8 mouse cellular contexts compared by ENCODE assay signal in the genomic region with DNA sequence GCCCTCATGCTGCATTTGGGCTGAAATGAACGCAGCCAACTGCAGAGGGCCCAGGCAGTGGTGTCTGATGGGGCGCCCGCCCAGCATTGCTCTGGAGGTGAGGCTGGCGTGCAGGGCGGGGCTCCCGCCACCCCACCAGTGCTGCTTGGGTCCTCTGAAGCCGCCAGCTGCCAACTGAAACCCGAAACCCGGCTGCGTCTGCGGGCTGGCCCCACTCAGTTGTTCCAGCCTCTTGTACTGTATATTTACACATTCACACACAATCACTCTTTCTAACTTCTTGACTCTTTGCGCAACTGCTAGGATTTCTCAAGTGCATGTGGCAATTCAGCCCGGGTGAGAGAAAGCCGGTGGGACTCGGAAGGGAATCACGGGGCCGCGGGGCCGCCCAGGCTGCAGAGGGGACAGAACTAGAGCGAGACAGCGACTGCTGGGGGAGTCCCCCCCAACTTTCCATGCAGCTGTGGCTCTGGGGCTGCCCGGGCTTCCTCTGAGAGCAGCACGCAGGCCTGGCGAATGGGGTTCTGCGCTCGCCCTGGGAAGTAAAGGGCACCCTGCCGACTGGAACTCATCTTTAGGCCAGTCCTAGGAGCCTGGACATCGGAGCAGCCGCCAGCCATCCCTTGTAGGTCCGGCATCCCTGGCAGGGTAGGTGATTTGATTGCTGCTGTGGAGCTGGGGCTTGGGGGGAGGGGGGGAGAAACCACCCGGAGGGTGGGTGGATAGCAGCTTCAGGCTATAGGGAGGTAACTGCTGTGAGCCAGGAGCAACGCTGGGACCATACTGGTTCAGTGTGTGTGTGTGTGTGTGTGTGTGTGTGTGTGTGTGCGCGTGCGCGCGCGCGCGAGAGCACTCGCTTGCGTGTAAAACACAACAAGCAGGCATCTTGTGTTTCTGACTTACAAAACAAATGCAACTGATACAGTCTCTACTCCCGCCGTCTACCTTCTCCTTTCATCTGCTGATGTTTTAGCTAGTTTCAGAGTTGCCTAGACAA. TPM values are rescaled to one million over a fixed set of nuclear protein-coding genes. Genes with fewer than 3 reads are reported as not detected.
DNase-seq lines count a peak whose midpoint lies in the region; ATAC-seq and TF ChIP-seq lines count a peak whose summit lies in the region.

A gene (plus strand): TSS at position 177 of the 997 bp plus-strand sequence.

- ATAC-seq in forebrain, embryonic 12.5 days (ENCODE audit: low FRiP score), result peak; percentile 85
- peak; percentile 92 for ATAC-seq in heart, embryonic 16.5 days (replicated peaks; ENCODE audit: extremely low read depth, insufficient read depth, low FRiP score)
- peak; percentile 96 for ATAC-seq in lung, embryonic 14.5 days (ENCODE audit: insufficient read depth)
- peak; percentile 73 for ATAC-seq in neural tube, embryonic 15.5 days (ENCODE audit: low FRiP score)

- H3K27me3 ChIP-seq in forebrain, embryonic 12.5 days, result 0 out of 2 replicates have a peak, but pooled peaks cover 8% of the 10 kb centered on the region
- H3K27me3 ChIP-seq in heart, embryonic 16.5 days (ENCODE audit: control insufficient read depth, insufficient read depth, low read length), result no peaks in the 10 kb centered on the region
- no peaks in the 10 kb centered on the region for H3K27me3 ChIP-seq in lung, embryonic 14.5 days (ENCODE audit: insufficient read depth, low read length)
- 0 out of 2 replicates have a peak, but pooled peaks cover 7% of the 10 kb centered on the region for H3K27me3 ChIP-seq in neural tube, embryonic 15.5 days (replicated peaks)

- H3K9me3 ChIP-seq in forebrain, embryonic 12.5 days, result no peaks in the 10 kb centered on the region
- H3K9me3 ChIP-seq in heart, embryonic 16.5 days (replicated peaks; ENCODE audit: control insufficient read depth, low read length), result no peaks in the 10 kb centered on the region
- H3K9me3 ChIP-seq in lung, embryonic 14.5 days (ENCODE audit: low read depth, low read length), result no peaks in the 10 kb centered on the region
- no peaks in the 10 kb centered on the region for H3K9me3 ChIP-seq in neural tube, embryonic 15.5 days (replicated peaks)

- peak within 1 kb of the TSS; percentile 63 for H3K27ac ChIP-seq in forebrain, embryonic 12.5 days
- H3K27ac ChIP-seq in heart, embryonic 16.5 days (ENCODE audit: low read length), result peak within 1 kb of the TSS; percentile 68
- peak within 1 kb of the TSS; percentile 99 for H3K27ac ChIP-seq in lung, embryonic 14.5 days (ENCODE audit: low read depth)
- peak within 1 kb of the TSS; percentile 63 for H3K27ac ChIP-seq in neural tube, embryonic 15.5 days (replicated peaks)

- H3K9ac ChIP-seq in forebrain, embryonic 12.5 days, result peak within 1 kb of the TSS; percentile 59
- peak within 1 kb of the TSS; percentile 74 for H3K9ac ChIP-seq in heart, embryonic 16.5 days (ENCODE audit: low read length)
- peak within 1 kb of the TSS; percentile 75 for H3K9ac ChIP-seq in lung, embryonic 14.5 days
- H3K9ac ChIP-seq in neural tube, embryonic 15.5 days (replicated peaks), result peak within 1 kb of the TSS; percentile 58

- peak; percentile 71 for DNase-seq in urinary bladder, adult 18-20 months (ENCODE audit: low spot score in 2 of 2)
- DNase-seq in urinary bladder, postnatal 10 days (ENCODE audit: low spot score), result no peak
- peak; percentile 74 for DNase-seq in kidney, postnatal 14 days
- peak; percentile 94 for DNase-seq in lung, embryonic 14.5 days
- peak; percentile 71 to 75 for DNase-seq in thymus, adult 18-20 months

- peaks cover 17% of the 10 kb centered on the region for H3K4me1 ChIP-seq in forebrain, embryonic 12.5 days
- H3K4me1 ChIP-seq in heart, embryonic 16.5 days (ENCODE audit: control insufficient read depth, insufficient read depth, low read length), result peaks cover 5% of the 10 kb centered on the region; the same call in 1 of the 2 replicates
- peaks cover 6% of the 10 kb centered on the region for H3K4me1 ChIP-seq in lung, embryonic 14.5 days (ENCODE audit: insufficient read depth)
- H3K4me1 ChIP-seq in neural tube, embryonic 15.5 days, result peaks cover 19% of the 10 kb centered on the region

- H3K36me3 ChIP-seq in forebrain, embryonic 12.5 days (replicated peaks), result no peaks in the 10 kb centered on the region
- H3K36me3 ChIP-seq in heart, embryonic 16.5 days (ENCODE audit: control insufficient read depth, insufficient read depth), result no peaks in the 10 kb centered on the region
- H3K36me3 ChIP-seq in lung, embryonic 14.5 days (ENCODE audit: insufficient read depth), result no peaks in the 10 kb centered on the region
- H3K36me3 ChIP-seq in neural tube, embryonic 15.5 days, result no peaks in the 10 kb centered on the region

- TF ChIP-seq CTCF in lung, embryonic 14.5 days (IDR thresholded peaks at IDR 0.05; ENCODE audit: low read depth), result peak; percentile 37; the same call in 1 of the 2 replicates

- peak within 1 kb of the TSS; percentile 54 for H3K4me3 ChIP-seq in forebrain, embryonic 12.5 days (replicated peaks)
- peak within 1 kb of the TSS; percentile 69 for H3K4me3 ChIP-seq in heart, embryonic 16.5 days (ENCODE audit: low read length)
- H3K4me3 ChIP-seq in lung, embryonic 14.5 days (ENCODE audit: low read depth, low read length), result peak within 1 kb of the TSS; percentile 64
- peak within 1 kb of the TSS; percentile 53 for H3K4me3 ChIP-seq in neural tube, embryonic 15.5 days (replicated peaks)

- H3K4me2 ChIP-seq in forebrain, embryonic 12.5 days, result peak within 1 kb of the TSS; percentile 92
- peak within 1 kb of the TSS; percentile 96 for H3K4me2 ChIP-seq in heart, embryonic 16.5 days (ENCODE audit: low read depth, low read length)
- peak within 1 kb of the TSS; percentile 79 for H3K4me2 ChIP-seq in lung, embryonic 14.5 days
- H3K4me2 ChIP-seq in neural tube, embryonic 15.5 days, result peak within 1 kb of the TSS; percentile 97

- under 1% methylated on average over 44 of the region's 44 CpGs for WGBS in forebrain, embryonic 12.5 days
- under 1% methylated on average over 44 of the region's 44 CpGs for WGBS in heart, embryonic 16.5 days
- WGBS in lung, embryonic 14.5 days, result under 1% methylated on average over 44 of the region's 44 CpGs
- whole genome bisulfite sequencing in neural tube, embryonic 15.5 days, result under 1% methylated on average over 44 of the region's 44 CpGs

RNA-seq across cellular contexts. Expression of the gene that starts here (rescaled TPM):
- polyA plus RNA-seq in forebrain, embryonic 12.5 days (2016; fragmentation: Nextera tagmentation; extraction: Ambion mirVana), result 3.0 and 4.1 TPM in 2 replicates
- polyA plus RNA-seq in heart, embryonic 16.5 days (2015; fragmentation: Nextera tagmentation; extraction: Ambion mirVana), result 17.1 and 18.2 TPM in 2 replicates
- polyA plus RNA-seq in lung, embryonic 14.5 days (2014; fragmentation: Nextera tagmentation; extraction: Ambion mirVana), result 26.2 and 28.1 TPM in 2 replicates
- polyA plus RNA-seq in neural tube, embryonic 15.5 days (2015; fragmentation: Nextera tagmentation; extraction: Ambion mirVana), result 12.3 and 13.8 TPM in 2 replicates
